ENCODE assay signal across 24 mouse cellular contexts in genomic region chr9:84360484-84360883, GRCm38 (mm10).
"Had no signal": no experiment of that assay in that cellular context is flagged by ENCODE, and none has a peak within 500 bp of the region (broad histone marks: within the 10 kb centered on the region; RNA-seq: fewer than 3 reads in every experiment).

No protein-coding gene starts in this region.

- DNase-seq: gastrocnemius, adult 2 months; gastrocnemius, postnatal 10 days; gastrocnemius, postnatal 25 days; heart, adult 18-20 months; heart, postnatal 10 days; heart, postnatal 4 days; kidney, adult 18-20 months; kidney, adult 8-10 months; kidney, postnatal 10 days; kidney, postnatal 25 days; liver; liver, embryonic 13.5 days had no signal

- H3K4me3 ChIP-seq: gastrocnemius, adult 2 months; heart, embryonic 10.5 days; heart, embryonic 12.5 days; hindbrain, embryonic 10.5 days; hindbrain, embryonic 15.5 days; intestine, embryonic 15.5 days; layer of hippocampus, adult 2 months; left cerebral cortex, adult 2 months; limb, embryonic 10.5 days; limb, embryonic 12.5 days; liver, embryonic 13.5 days had no signal

- H3K9me3 ChIP-seq: heart, embryonic 10.5 days; heart, embryonic 12.5 days; hindbrain, embryonic 10.5 days; hindbrain, embryonic 15.5 days; intestine, embryonic 15.5 days; limb, embryonic 10.5 days; limb, embryonic 12.5 days; liver, embryonic 13.5 days had no signal

- H3K27ac ChIP-seq: gastrocnemius, adult 2 months; heart, embryonic 10.5 days; hindbrain, embryonic 10.5 days; hindbrain, embryonic 15.5 days; intestine, embryonic 15.5 days; layer of hippocampus, adult 2 months; left cerebral cortex, adult 2 months; limb, embryonic 10.5 days; limb, embryonic 12.5 days; liver, embryonic 13.5 days had no signal

- H3K36me3 ChIP-seq: heart, embryonic 10.5 days; heart, embryonic 12.5 days; hindbrain, embryonic 10.5 days; hindbrain, embryonic 15.5 days; intestine, embryonic 15.5 days; limb, embryonic 10.5 days; limb, embryonic 12.5 days; liver, embryonic 13.5 days had no signal

- H3K4me2 ChIP-seq: heart, embryonic 12.5 days; hindbrain, embryonic 15.5 days; intestine, embryonic 15.5 days; limb, embryonic 12.5 days; liver, embryonic 11.5 days; liver, embryonic 13.5 days had no signal

- H3K9ac ChIP-seq: heart, embryonic 12.5 days; hindbrain, embryonic 15.5 days; intestine, embryonic 15.5 days; limb, embryonic 12.5 days; liver, embryonic 13.5 days had no signal

- H3K27me3 ChIP-seq: heart, embryonic 12.5 days; hindbrain, embryonic 15.5 days; intestine, embryonic 15.5 days; limb, embryonic 12.5 days; liver, embryonic 13.5 days had no signal

- H3K4me1 ChIP-seq: heart, embryonic 10.5 days; heart, embryonic 12.5 days; hindbrain, embryonic 10.5 days; hindbrain, embryonic 15.5 days; intestine, embryonic 15.5 days; limb, embryonic 10.5 days; limb, embryonic 12.5 days; liver, embryonic 13.5 days had no signal

- ATAC-seq: inflammation-experienced regulatory T-cells, adult 6 months; intestine, embryonic 15.5 days; intestine, postnatal 0 days had no signal
